Mouse (Mus musculus) heart, embryonic 12.5 days (tissue): ENCODE data around the gene Tln2. TPM values are rescaled to one million over a fixed set of nuclear protein-coding genes. Genes with fewer than 3 reads are reported as not detected.
A peak's percentile ranks its signal among the peaks of the same experiment; 100 is the strongest.

Experiments
- ATAC-seq: fragments of 200-750 bp; cut with Nextera tagmentation; 2 replicates; pipeline ENCODE4 v1.8.0; 2017; ENCODE audit warnings: moderate TSS enrichment, moderate library complexity; ENCODE audit not compliant: insufficient number of reproducible peaks, low FRiP score
- H3K27ac ChIP-seq: fragments of 300-500 bp; sonication (generic); 2 replicates; pipeline ENCODE4 v1.5.1; 2016; ENCODE audit warnings: mild to moderate bottlenecking, moderate library complexity; ENCODE audit not compliant: poor library complexity, severe bottlenecking
- H3K27me3 ChIP-seq: fragments of 300-500 bp; sonication (generic); replicated peaks from 2 replicates; pipeline ENCODE4 v1.6.1; 2016; ENCODE audit warnings: mild to moderate bottlenecking, moderate library complexity
- H3K36me3 ChIP-seq: fragments of 300-500 bp; sonication (generic); 2 replicates; pipeline ENCODE4 v1.6.1; 2016; ENCODE audit warnings: mild to moderate bottlenecking, moderate library complexity
- H3K4me1 ChIP-seq: fragments of 300-500 bp; sonication (generic); replicated peaks from 2 replicates; pipeline ENCODE4 v1.6.1; 2016; ENCODE audit warnings: mild to moderate bottlenecking
- H3K4me2 ChIP-seq: fragments of 300-500 bp; sonication (generic); 2 replicates; pipeline ENCODE4 v1.6.1; 2016; ENCODE audit warnings: mild to moderate bottlenecking, moderate library complexity
- H3K4me3 ChIP-seq: fragments of 300-500 bp; sonication (generic); 2 replicates; pipeline ENCODE4 v1.5.1; 2016; ENCODE audit warnings: mild to moderate bottlenecking
- H3K9ac ChIP-seq: fragments of 300-500 bp; sonication (generic); 2 replicates; pipeline ENCODE4 v1.6.1; 2016; ENCODE audit warnings: mild to moderate bottlenecking, moderate library complexity
- H3K9me3 ChIP-seq: fragments of 300-500 bp; sonication (generic); replicated peaks from 2 replicates; pipeline ENCODE4 v1.6.1; 2016; ENCODE audit warnings: mild to moderate bottlenecking, moderate library complexity
- WGBS: fragments of 180-500 bp; shearing (Covaris S2); methylation state at CpG from one replicate; pipeline ENCODE4 v1.1.7; 2016; 5-methylcytosine and 5-hydroxymethylcytosine counted together
- polyA plus RNA-seq: library from polyadenylated mRNA; unstranded; fragments of >200 nt; fragmentation: Nextera tagmentation; extraction: Ambion mirVana; gene quantifications from 2 replicates; pipeline ENCODE4 v1.2.1, GENCODE M21; 2016

Tln2 gene
- polyA plus RNA-seq: 57.3 and 58.9 TPM in 2 replicates

GRCm38 (mm10) chr9:67559603-67560002 is at the start of gene Tln2:
TSS of gene Tln2 (minus strand) at chr9:67559703.
- Histone ChIP-seq H3K27ac (no peak within 1 kb of the TSS), H3K4me3 (no peak within 1 kb of the TSS), H3K36me3 (peaks cover 12% of the 10 kb centered on the region), H3K4me2 (no peak within 1 kb of the TSS), H3K4me1 (0 out of 2 replicates have a peak, but pooled peaks cover 6% of the 10 kb centered on the region), H3K9me3 (peaks cover 5% of the 10 kb centered on the region; the same call in 1 of the 2 replicates), H3K27me3 (no peaks in the 10 kb centered on the region), H3K9ac (no peak within 1 kb of the TSS)
- no peak for ATAC-seq
- 89% methylated on average over 4 of the region's 4 CpGs for WGBS

DNA sequence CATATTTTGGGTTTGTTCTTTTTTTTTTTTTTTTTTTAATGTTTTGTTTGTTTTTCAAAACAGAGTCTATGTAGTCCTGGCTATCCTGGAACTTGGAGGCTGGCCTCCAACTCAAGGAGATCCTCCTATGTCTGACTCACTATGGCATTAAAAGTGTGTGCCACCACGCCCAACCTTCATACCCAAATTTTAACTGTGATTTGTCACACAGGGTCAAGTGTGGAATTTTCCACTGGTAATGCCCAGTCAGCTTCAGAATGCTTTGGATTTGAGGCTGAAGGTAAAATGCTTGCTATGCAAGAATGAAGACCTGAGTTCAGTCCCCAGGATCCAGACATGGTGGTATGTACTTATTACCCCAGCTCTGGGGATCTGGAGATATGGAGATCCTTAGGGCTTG is 49.7 kb upstream of the Tln2 start:
- Histone ChIP-seq H3K9ac (no peak overlapping the region), H3K27ac (no peak overlapping the region), H3K36me3 (no peaks in the 10 kb centered on the region), H3K4me1 (peaks cover 19% of the 10 kb centered on the region), H3K4me3 (no peak overlapping the region), H3K27me3 (no peaks in the 10 kb centered on the region), H3K4me2 (no peak overlapping the region), H3K9me3 (no peaks in the 10 kb centered on the region)
- ATAC-seq: no peak
- WGBS: 79% methylated on average over 1 of the region's 1 CpGs

GRCm38 (mm10) chr9:67607786-67608366 is 48.4 kb upstream of the Tln2 start:
- Histone ChIP-seq H3K36me3 (no peaks in the 10 kb centered on the region), H3K9ac (no peak overlapping the region), H3K9me3 (no peaks in the 10 kb centered on the region), H3K27me3 (no peaks in the 10 kb centered on the region), H3K4me3 (no peak overlapping the region), H3K27ac (peak overlapping the region; percentile 12; the same call in 1 of the 2 replicates), H3K4me1 (peaks cover 19% of the 10 kb centered on the region), H3K4me2 (no peak overlapping the region)
- ATAC-seq: no peak
- WGBS: 66% methylated on average over 9 of the region's 9 CpGs

DNA sequence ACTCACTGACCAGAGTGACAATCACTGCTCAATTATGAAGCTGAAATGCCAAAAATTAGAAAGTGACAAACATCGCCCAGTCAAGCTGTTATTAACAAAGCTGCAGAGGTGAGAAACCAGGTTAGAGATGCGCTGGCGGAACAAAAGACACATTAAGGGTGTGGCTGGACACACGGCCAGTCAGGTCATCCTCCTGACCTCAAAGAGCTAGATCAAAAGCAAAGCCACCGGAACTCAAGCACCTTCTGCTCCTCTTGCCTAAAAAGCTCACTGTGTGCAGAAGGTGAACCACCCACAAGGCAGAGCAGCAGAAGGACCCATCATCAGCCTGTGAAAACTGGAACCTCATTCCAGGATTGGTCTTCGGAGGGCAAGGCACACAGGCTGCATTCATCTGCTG is 47.8 kb upstream of the Tln2 start:
- Histone ChIP-seq H3K27ac (no peak overlapping the region), H3K4me2 (no peak overlapping the region), H3K9me3 (no peaks in the 10 kb centered on the region), H3K9ac (no peak overlapping the region), H3K27me3 (no peaks in the 10 kb centered on the region), H3K4me1 (peaks cover 23% of the 10 kb centered on the region), H3K4me3 (no peak overlapping the region), H3K36me3 (no peaks in the 10 kb centered on the region)
- ATAC-seq: no peak
- 85% methylated on average over 6 of the region's 6 CpGs for WGBS

GRCm38 (mm10) chr9:67605867-67606435 is 46.4 kb upstream of the Tln2 start:
- no peaks in the 10 kb centered on the region for H3K27me3 ChIP-seq
- H3K4me2 ChIP-seq: no peak overlapping the region
- H3K9ac ChIP-seq: no peak overlapping the region
- H3K9me3 ChIP-seq: no peaks in the 10 kb centered on the region
- no peak for ATAC-seq
- H3K4me3 ChIP-seq: no peak overlapping the region
- H3K27ac ChIP-seq: peak overlapping the region; percentile 45; the same call in 1 of the 2 replicates
- H3K36me3 ChIP-seq: no peaks in the 10 kb centered on the region
- H3K4me1 ChIP-seq: peaks cover 25% of the 10 kb centered on the region
- 56% methylated on average over 7 of the region's 7 CpGs for WGBS

DNA sequence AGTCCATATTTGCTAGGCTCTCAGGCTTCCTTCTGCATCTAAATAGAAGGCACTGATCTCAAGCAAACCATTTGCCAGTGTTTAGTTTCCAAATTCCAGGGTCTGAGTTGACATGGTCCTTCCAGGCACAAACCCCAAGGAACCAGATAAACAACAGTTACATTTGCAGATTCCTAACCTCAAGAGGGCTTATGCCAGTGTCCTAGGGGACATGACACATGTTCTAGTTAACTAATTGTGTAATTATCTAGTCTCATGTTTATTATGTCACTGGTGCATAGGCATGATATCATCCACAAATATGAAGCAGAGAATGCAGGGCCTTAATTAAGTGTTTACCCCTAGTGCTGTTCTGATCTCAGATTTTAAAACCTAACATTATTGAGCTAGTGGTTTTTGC is 45.4 kb upstream of the Tln2 start:
- H3K4me3 ChIP-seq: no peak overlapping the region
- H3K9me3 ChIP-seq: no peaks in the 10 kb centered on the region
- H3K4me1 ChIP-seq: peaks cover 33% of the 10 kb centered on the region
- no peak overlapping the region for H3K27ac ChIP-seq
- no peaks in the 10 kb centered on the region for H3K36me3 ChIP-seq
- no peak for ATAC-seq
- H3K9ac ChIP-seq: no peak overlapping the region
- no peak overlapping the region for H3K4me2 ChIP-seq
- H3K27me3 ChIP-seq: no peaks in the 10 kb centered on the region

DNA sequence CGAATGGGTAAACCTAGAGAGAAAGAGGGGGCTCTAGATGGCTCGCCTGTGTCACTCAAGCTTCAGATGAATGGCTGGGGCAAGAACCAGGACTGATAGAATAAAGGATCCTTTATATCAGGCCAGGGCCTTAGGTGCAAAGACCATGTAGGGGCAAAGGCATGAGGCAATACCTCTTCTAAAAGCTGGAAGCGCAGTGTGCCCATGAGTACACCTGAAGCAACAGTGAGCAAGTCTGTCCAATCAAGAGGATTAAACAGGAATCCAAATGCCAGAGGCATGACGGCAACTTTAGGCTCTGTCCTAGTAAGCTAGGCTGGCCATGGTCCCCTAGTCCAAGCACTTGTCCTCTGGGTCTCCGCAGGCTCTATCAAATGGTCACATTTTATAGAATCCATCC is 42.8 kb upstream of the Tln2 start:
- H3K4me3 ChIP-seq: no peak overlapping the region
- peaks cover 30% of the 10 kb centered on the region for H3K4me1 ChIP-seq
- no peaks in the 10 kb centered on the region for H3K27me3 ChIP-seq
- H3K36me3 ChIP-seq: no peaks in the 10 kb centered on the region
- no peaks in the 10 kb centered on the region for H3K9me3 ChIP-seq
- WGBS: 76% methylated on average over 5 of the region's 5 CpGs
- no peak overlapping the region for H3K4me2 ChIP-seq
- H3K9ac ChIP-seq: no peak overlapping the region
- H3K27ac ChIP-seq: no peak overlapping the region
- ATAC-seq: no peak

- Histone ChIP-seq H3K4me1 (peaks cover 15% of the 10 kb centered on the region), H3K27ac (no peak overlapping the region), H3K27me3 (no peaks in the 10 kb centered on the region), H3K4me3 (no peak overlapping the region), H3K36me3 (peaks cover 6% of the 10 kb centered on the region), H3K4me2 (no peak overlapping the region), H3K9ac (no peak overlapping the region), H3K9me3 (peaks cover 5% of the 10 kb centered on the region)
- ATAC-seq: no peak
- 87% methylated on average over 5 of the region's 5 CpGs for WGBS
Observed at GRCm38 (mm10) chr9:67595221-67595620, 35.7 kb upstream of the Tln2 start.

DNA sequence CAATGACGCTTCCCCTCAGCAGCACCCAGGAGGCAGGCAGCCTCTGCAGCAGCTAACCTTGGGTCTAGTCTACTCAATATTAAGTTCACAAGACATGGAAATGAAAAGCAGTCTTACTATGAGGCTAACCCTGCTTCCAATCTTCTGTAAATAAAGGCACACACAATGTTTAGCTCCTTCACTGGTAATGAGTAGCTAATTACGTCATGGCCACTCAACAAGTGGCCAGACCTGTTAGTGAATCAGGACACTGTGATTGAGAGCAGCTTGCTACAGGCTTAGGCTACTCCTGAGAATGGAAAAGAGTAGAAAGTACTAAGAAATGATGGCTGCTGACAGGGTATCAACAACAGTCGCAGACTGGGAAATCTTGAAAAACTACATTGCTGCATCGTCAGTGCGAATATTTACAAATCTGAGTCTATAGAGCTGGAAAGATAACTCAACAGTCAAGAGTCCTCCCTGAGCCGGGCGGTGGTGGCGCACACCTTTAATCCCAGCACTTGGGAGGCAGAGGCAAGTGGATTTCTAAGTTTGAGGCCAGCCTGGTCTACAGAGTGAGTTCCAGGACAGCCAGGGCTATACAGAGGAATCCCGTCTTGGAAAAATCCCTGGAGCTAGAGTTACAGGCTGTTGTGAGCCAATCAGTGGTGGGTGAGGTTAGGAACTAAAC is 34.1 kb upstream of the Tln2 start:
- no peak for ATAC-seq
- Histone ChIP-seq H3K27me3 (no peaks in the 10 kb centered on the region), H3K36me3 (peaks cover 6% of the 10 kb centered on the region), H3K4me1 (peaks cover 18% of the 10 kb centered on the region), H3K9ac (no peak overlapping the region), H3K9me3 (peaks cover 5% of the 10 kb centered on the region), H3K4me3 (no peak overlapping the region), H3K4me2 (no peak overlapping the region), H3K27ac (no peak overlapping the region)
- 89% methylated on average over 9 of the region's 9 CpGs for WGBS

DNA sequence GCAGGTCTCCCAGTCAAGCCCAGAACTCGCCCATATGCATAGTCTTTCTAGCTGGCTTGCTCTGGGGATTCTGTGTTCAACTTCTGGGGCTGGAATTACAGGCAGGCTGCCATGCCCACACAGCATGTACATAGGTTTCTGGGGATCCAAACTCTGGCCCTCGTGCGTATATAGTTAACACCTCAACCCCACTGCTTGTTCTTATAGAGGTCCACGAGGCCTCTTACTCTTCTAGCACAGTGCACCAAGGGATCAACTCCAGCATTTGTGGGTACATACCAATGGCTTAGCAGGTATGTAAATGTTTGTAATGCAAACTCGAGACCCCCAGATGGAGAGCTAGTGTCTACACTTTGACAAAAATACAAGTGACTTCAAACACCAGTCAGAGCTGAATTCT is 33.2 kb upstream of the Tln2 start:
- no peak for ATAC-seq
- Histone ChIP-seq H3K9me3 (peaks cover 5% of the 10 kb centered on the region), H3K36me3 (peaks cover 6% of the 10 kb centered on the region), H3K27ac (no peak overlapping the region), H3K27me3 (no peaks in the 10 kb centered on the region), H3K9ac (no peak overlapping the region), H3K4me1 (peaks cover 25% of the 10 kb centered on the region), H3K4me3 (no peak overlapping the region), H3K4me2 (no peak overlapping the region)
- WGBS: 82% methylated on average over 5 of the region's 5 CpGs

DNA sequence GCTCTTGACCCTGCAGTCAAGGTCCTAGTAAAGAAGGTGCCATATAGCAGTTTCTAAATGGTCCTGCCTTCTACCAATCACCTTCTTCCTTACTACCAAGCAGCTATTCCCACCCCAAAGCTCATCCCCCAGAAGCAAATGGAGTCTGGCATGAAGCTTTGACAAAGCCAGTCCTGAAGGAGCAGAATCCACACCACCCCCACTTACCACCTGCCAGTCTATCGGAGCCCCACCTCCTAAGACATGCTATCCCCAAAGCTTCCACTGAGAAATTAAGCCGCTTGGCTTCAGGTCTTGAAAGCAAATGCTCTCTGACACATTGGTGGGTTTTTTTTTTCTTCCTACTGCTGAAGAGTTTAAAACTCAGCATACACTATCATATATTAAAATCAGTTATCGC is 27.6 kb upstream of the Tln2 start:
- Histone ChIP-seq H3K36me3 (no peaks in the 10 kb centered on the region), H3K9ac (no peak overlapping the region), H3K27me3 (no peaks in the 10 kb centered on the region), H3K4me2 (peak overlapping the region; percentile 53; the same call in 1 of the 2 replicates), H3K9me3 (no peaks in the 10 kb centered on the region), H3K4me1 (peaks cover 63% of the 10 kb centered on the region), H3K4me3 (no peak overlapping the region), H3K27ac (peak overlapping the region; percentile 78)
- 72% methylated on average over 3 of the region's 3 CpGs for WGBS
- no peak for ATAC-seq
